Mouse (Mus musculus) lung, postnatal 0 days (tissue): Measurements from ENCODE around the gene Scaf1. TPM values are rescaled to one million over a fixed set of nuclear protein-coding genes. Genes with fewer than 3 reads are reported as not detected.

Source experiments
- ATAC-seq: fragments of 200-750 bp; cut with Nextera tagmentation; 2 replicates; pipeline ENCODE4 v1.8.0; 2017; ENCODE audit warnings: moderate library complexity
- DNase-seq: peaks from one replicate; pipeline ENCODE4 v3.0.0-alpha.2; 2016; ENCODE audit warnings: low spot score
- H3K27ac ChIP-seq: fragments of 300-500 bp; sonication (generic); 2 replicates; pipeline ENCODE4 v1.5.1; 2014; ENCODE audit warnings: antibody characterized with exemption, mild to moderate bottlenecking, low read length, mixed read lengths
- H3K27me3 ChIP-seq: fragments of 300-500 bp; sonication (generic); replicated peaks from 2 replicates; pipeline ENCODE4 v1.6.1; 2014; ENCODE audit warnings: low read length, mixed read lengths; ENCODE audit not compliant: insufficient read depth
- H3K36me3 ChIP-seq: fragments of 300-500 bp; sonication (generic); 2 replicates; pipeline ENCODE4 v1.6.1; 2014; ENCODE audit warnings: low read length, mixed read lengths; ENCODE audit not compliant: insufficient read depth
- H3K4me1 ChIP-seq: fragments of 300-500 bp; sonication (generic); 2 replicates; pipeline ENCODE4 v1.6.1; 2014; ENCODE audit warnings: antibody characterized with exemption, low read depth, low read length, mixed read lengths; ENCODE audit not compliant: insufficient read depth
- H3K4me2 ChIP-seq: fragments of 300-500 bp; sonication (generic); replicated peaks from 2 replicates; pipeline ENCODE4 v1.6.1; 2014; ENCODE audit warnings: low read depth, mild to moderate bottlenecking, low read length, moderate library complexity, mixed read lengths
- H3K4me3 ChIP-seq: fragments of 300-500 bp; sonication (generic); 2 replicates; pipeline ENCODE4 v1.5.1; 2014; ENCODE audit warnings: low read depth, low read length
- H3K9ac ChIP-seq: fragments of 300-500 bp; sonication (generic); replicated peaks from 2 replicates; pipeline ENCODE4 v1.6.1; 2014; ENCODE audit warnings: low read depth, mild to moderate bottlenecking
- H3K9me3 ChIP-seq: fragments of 300-500 bp; sonication (generic); 2 replicates; pipeline ENCODE4 v1.6.1; 2016; ENCODE audit warnings: low read length, mixed read lengths
- CTCF ChIP-seq: IDR thresholded peaks from 2 replicates; pipeline ENCODE4 v1.5.1; 2016; ENCODE audit warnings: antibody characterized with exemption, mild to moderate bottlenecking
- EP300 ChIP-seq: IDR thresholded peaks from 2 replicates; pipeline ENCODE4 v1.6.1; 2016; ENCODE audit warnings: antibody characterized with exemption, mild to moderate bottlenecking, control low read depth
- WGBS: fragments of 180-500 bp; shearing (Covaris S2); extraction: QIAGEN DNeasy Blood & Tissue Kit; methylation state at CpG from one replicate; pipeline ENCODE4 v1.1.7; 2014; 5-methylcytosine and 5-hydroxymethylcytosine counted together
- polyA plus RNA-seq: library from polyadenylated mRNA; unstranded; fragments of >200 nt; fragmentation: Nextera tagmentation; extraction: Ambion mirVana; gene quantifications from 2 replicates; pipeline ENCODE4 v1.2.1, GENCODE M21; 2015

The Scaf1 gene
- polyA plus RNA-seq, 1 experiment from 2014 or later = 18.1 TPM

- no peaks in the 10 kb centered on the region for H3K27me3 ChIP-seq
- ATAC-seq (no peak), DNase-seq (no peak)
- H3K4me2 ChIP-seq = no peak overlapping the region
- no peak for TF ChIP-seq CTCF
- no peak for TF ChIP-seq EP300
- H3K36me3 ChIP-seq = peaks cover 21% of the 10 kb centered on the region
- H3K4me1 ChIP-seq = no peaks in the 10 kb centered on the region
- H3K9me3 ChIP-seq = no peaks in the 10 kb centered on the region
- H3K9ac ChIP-seq = no peak overlapping the region
- no peak overlapping the region for H3K27ac ChIP-seq
- H3K4me3 ChIP-seq = no peak overlapping the region
- 97% methylated on average over 6 of the region's 6 CpGs for WGBS
Observed at GRCm38 (mm10) chr7:45012011-45012410, 4.2 kb downstream of the Scaf1 start.

- H3K4me2 ChIP-seq = no peak overlapping the region
- no peak overlapping the region for H3K9ac ChIP-seq
- 92% methylated on average over 19 of the region's 19 CpGs for WGBS
- no peak overlapping the region for H3K27ac ChIP-seq
- TF ChIP-seq CTCF (no peak), EP300 (no peak)
- H3K36me3 ChIP-seq = peaks cover 40% of the 10 kb centered on the region
- no peaks in the 10 kb centered on the region for H3K9me3 ChIP-seq
- H3K4me3 ChIP-seq = no peak overlapping the region
- no peaks in the 10 kb centered on the region for H3K27me3 ChIP-seq
- no peaks in the 10 kb centered on the region for H3K4me1 ChIP-seq
- ATAC-seq (no peak), DNase-seq (no peak)
Observed at GRCm38 (mm10) chr7:45008411-45008810, 7.8 kb downstream of the Scaf1 start.

- no peak overlapping the region for H3K4me3 ChIP-seq
- H3K9me3 ChIP-seq = no peaks in the 10 kb centered on the region
- ATAC-seq (no peak), DNase-seq (no peak)
- H3K4me2 ChIP-seq = no peak overlapping the region
- H3K27me3 ChIP-seq = no peaks in the 10 kb centered on the region
- no peak overlapping the region for H3K27ac ChIP-seq
- TF ChIP-seq CTCF = no peak
- TF ChIP-seq EP300 = no peak
- 94% methylated on average over 30 of the region's 30 CpGs for WGBS
- no peak overlapping the region for H3K9ac ChIP-seq
- H3K4me1 ChIP-seq = no peaks in the 10 kb centered on the region
- peaks cover 46% of the 10 kb centered on the region for H3K36me3 ChIP-seq
Observed at GRCm38 (mm10) chr7:45007846-45008245, 8.3 kb downstream of the Scaf1 start.

DNA sequence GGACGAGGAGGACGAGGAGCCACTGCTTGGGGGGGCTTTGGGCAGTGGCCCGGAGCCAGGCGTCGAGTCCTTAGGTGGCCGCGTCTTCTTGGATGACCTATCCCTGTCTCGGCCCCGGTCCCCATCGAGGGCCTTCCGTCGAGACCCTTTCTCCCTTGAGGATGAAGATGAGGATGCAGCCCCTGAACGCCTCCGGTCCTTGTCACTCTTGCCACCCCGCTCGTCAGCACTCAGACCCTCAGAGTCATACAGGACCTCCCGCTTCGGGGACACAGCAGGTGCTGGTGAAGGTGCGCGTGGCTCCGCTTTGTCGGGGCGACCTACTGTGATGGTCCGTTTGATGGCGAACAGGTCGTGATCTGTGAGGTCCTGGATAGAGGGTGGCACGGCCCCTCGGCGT, 9.0 kb downstream of the Scaf1 start:
- Histone ChIP-seq H3K4me2 (no peak overlapping the region), H3K4me1 (no peaks in the 10 kb centered on the region), H3K4me3 (no peak overlapping the region), H3K9me3 (no peaks in the 10 kb centered on the region), H3K9ac (no peak overlapping the region), H3K27me3 (no peaks in the 10 kb centered on the region), H3K36me3 (peaks cover 53% of the 10 kb centered on the region), H3K27ac (no peak overlapping the region)
- TF ChIP-seq CTCF (no peak), EP300 (no peak)
- 96% methylated on average over 29 of the region's 29 CpGs for WGBS
- ATAC-seq (no peak), DNase-seq (no peak)

- ATAC-seq (no peak), DNase-seq (no peak)
- 92% methylated on average over 12 of the region's 12 CpGs for WGBS
- TF ChIP-seq EP300 (no peak), CTCF (no peak)
- Histone ChIP-seq H3K9me3 (no peaks in the 10 kb centered on the region), H3K4me2 (no peak overlapping the region), H3K27me3 (no peaks in the 10 kb centered on the region), H3K9ac (no peak overlapping the region), H3K36me3 (peaks cover 56% of the 10 kb centered on the region), H3K4me1 (no peaks in the 10 kb centered on the region), H3K27ac (no peak overlapping the region), H3K4me3 (no peak overlapping the region)
Observed at GRCm38 (mm10) chr7:45006503-45006902, 9.7 kb downstream of the Scaf1 start.

- no peaks in the 10 kb centered on the region for H3K27me3 ChIP-seq
- H3K36me3 ChIP-seq = peaks cover 57% of the 10 kb centered on the region
- H3K27ac ChIP-seq = no peak overlapping the region
- H3K4me1 ChIP-seq = no peaks in the 10 kb centered on the region
- no peak overlapping the region for H3K4me3 ChIP-seq
- DNase-seq (no peak), ATAC-seq (no peak)
- H3K9ac ChIP-seq = no peak overlapping the region
- no peaks in the 10 kb centered on the region for H3K9me3 ChIP-seq
- H3K4me2 ChIP-seq = no peak overlapping the region
- TF ChIP-seq EP300 = no peak
- no peak for TF ChIP-seq CTCF
- WGBS = 73% methylated on average over 6 of the region's 6 CpGs
Observed at GRCm38 (mm10) chr7:45005321-45005992, 10.7 kb downstream of the Scaf1 start.

GRCm38 (mm10) chr7:45004546-45004945, 11.6 kb downstream of the Scaf1 start:
- H3K4me3 ChIP-seq = no peak overlapping the region
- H3K4me2 ChIP-seq = no peak overlapping the region
- DNase-seq (no peak), ATAC-seq (no peak)
- no peak overlapping the region for H3K27ac ChIP-seq
- no peak overlapping the region for H3K9ac ChIP-seq
- TF ChIP-seq CTCF (no peak), EP300 (no peak)
- peaks cover 62% of the 10 kb centered on the region for H3K36me3 ChIP-seq
- 37% methylated on average over 3 of the region's 3 CpGs for WGBS
- no peaks in the 10 kb centered on the region for H3K9me3 ChIP-seq
- no peaks in the 10 kb centered on the region for H3K27me3 ChIP-seq
- peaks cover 5% of the 10 kb centered on the region for H3K4me1 ChIP-seq
